Mouse (Mus musculus) megakaryocyte, adult 5-6 weeks (primary cell): ENCODE measurements around the gene Cyp27b1. TPM values are rescaled to one million over a fixed set of nuclear protein-coding genes. Genes with fewer than 3 reads are reported as not detected.

ENCODE experiments used
- ATAC-seq: 2 replicates; pipeline ENCODE4 v1.8.0; 2016; ENCODE audit warnings: mild to moderate bottlenecking, inconsistent platforms; ENCODE audit not compliant: poor library complexity, severe bottlenecking
- total RNA-seq, 2 experiments: library from RNA; stranded (forward) in 1 of 2; stranded (reverse) in 1 of 2; fragments of 153-499, 151-499 nt in 1 of 2; fragments of 221-1000, 200-1000 nt in 1 of 2; gene quantifications; 2 replicates each; pipeline versions ENCODE4 v1.2.3 to v1.2.4; 2015 to 2017

Gene Cyp27b1
- not detected in 2 replicates for total RNA-seq (2015)
- total RNA-seq (2017), result not detected in 2 replicates

DNA sequence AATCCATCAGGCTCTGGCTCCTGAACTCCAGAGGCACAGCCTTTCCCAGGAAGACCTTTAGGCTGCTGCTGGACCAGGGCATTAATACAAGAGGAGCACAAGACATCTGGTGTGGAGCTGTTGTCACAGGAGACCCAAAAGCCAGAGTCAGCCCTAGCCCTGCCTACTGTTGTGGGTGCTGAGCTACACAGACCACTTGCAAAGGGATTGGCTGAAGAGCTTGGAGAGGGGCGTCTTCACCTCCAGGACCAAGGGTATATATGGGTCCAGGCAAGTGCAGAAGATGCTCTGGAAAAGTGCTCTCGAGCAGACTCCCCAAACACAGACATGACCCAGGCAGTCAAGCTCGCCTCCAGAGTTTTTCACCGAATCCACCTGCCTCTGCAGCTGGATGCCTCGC, at the start of gene Cyp27b1:
Gene Cyp27b1, plus strand, starts transcription at position 297 of the 400 bp plus-strand sequence.
- ATAC-seq, result no peak

DNA sequence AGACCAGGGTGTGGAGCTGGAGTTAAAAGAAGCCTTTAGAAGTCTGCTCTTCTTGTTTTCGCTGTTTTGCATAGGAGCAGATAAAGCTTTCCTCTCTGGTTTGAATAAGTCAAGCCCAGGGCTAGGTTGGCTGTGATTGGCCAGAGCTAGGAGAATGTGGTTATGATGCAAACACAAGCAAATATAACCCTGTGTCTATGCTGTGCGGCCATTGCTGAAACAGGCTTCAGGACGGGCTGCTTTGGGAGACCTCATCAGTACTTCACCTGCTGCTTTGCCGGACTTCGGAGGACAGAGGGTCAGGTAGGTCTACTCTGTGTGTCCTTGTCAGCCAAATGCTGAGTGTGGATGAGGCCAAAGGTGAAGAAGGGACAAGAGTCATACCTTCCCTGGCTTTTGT, 47.5 kb upstream of the Cyp27b1 start, which contains the start of gene Avil:
Gene Avil, plus strand, starts transcription at position 181 of the 400 bp plus-strand sequence.
- ATAC-seq, result no peak

DNA sequence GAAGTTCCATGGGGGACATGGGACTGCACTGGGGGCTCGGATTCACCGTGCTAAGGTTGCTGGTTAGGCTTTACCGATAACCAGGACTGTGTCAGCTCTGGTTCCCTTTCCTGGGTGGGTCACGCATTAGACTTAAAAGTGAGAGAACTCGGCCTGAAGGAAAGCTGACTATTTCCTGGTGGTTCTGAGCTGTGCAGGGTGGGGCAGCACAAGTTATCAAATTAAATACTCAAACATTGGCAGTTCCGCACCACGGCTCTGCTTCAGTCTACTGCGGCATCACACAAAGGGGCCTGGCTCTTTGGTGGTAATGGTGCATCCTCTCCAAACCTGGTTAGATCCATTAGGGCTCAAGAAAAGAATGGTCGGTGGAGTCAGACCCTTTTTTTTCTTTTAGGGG, 46.8 kb upstream of the Cyp27b1 start:
- no peak for ATAC-seq

DNA sequence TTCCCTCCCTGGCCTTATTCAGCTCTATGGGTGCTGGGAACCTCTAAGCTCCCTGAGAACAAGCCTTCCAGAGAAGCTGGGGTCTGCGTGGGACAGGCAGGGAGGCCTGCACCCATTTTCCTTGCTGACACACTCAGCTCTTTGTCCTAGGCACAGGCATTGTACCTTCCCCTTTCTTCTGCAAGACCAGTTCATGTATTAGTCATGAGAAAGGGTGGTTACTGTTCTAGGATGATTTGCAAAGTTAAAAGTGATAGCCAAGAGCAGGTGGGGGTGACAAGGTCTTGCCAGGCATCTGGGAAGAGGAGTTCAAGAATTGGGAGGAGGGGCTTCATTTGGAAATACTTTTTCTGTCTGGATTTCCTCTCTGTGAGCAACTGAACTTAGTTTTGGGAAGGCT, 46.0 kb upstream of the Cyp27b1 start:
- ATAC-seq, result no peak

DNA sequence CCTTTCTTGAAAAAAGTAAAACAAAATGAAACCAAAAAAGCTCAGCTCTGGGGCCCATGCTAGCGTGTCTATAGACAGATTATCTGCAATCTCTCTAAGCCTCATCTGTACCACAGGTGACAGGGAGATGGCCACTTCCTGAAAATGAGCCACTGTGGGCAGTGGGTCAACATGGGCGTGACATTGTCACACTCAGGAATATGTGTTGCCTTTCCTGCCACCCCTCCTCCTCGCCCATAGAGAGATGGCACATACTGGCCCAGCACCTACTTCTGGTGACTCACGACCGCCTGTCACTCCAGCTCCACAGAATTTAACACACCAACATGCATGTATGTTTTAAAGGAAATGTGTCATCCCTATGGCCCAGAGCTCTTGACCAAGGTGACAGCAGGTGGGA, 45.3 kb upstream of the Cyp27b1 start:
- peak; percentile 55 for ATAC-seq

DNA sequence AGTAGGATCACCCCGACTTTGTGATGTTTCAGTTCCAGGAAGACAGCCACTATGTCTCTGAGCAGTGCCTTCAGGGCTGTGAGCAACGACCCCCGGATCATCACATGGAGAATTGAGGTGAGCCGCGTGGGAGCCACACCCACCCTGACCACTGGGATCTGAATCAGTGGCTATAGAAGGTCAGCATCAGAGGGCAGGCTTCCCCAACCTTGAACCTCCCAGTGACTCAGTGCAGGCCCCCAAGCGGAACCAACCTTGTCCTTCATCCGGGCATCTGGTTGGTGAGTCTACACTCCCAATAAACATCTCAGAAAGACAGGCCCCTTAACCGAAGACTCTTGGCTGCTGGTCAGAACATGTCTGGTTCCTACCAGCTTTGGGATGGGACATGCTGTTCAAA, 44.7 kb upstream of the Cyp27b1 start:
- no peak for ATAC-seq

DNA sequence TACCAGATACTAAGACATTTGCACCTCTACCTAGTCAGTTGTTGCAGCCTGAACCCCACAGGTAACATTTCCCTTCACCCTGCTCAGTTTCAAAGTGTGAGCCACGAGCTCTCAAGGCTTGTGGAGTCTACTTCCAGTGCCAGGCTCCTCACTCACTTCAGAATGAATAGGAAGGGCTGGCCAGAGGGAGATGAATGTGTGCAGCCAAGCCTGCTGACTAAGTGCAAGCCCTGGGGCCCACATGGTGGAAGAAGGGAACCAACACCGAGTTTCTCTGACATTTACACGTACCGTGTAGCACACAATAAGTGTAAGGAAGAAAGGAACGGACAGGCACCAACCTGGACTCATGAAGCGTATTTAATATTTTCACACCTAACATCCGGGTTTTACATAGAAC, 44.2 kb upstream of the Cyp27b1 start:
- no peak for ATAC-seq

DNA sequence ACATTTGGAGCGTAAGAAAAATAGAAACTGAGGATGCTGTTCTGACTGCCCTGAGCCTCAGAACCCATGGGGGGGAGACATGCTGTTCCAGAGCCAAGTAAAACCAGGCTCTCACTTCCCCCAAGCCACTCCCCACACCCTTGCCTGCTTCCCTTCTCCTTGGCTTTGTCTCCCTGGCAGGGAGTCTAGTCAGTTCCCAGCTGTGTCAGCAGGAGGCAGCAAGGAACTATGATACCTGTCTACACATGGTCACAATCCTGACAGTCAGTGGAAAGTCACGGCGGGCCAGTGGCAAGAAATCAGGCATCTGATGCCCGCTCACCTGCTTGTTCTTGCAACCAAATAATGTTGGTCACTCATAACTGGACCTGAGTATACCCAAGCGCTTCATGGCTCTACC, 31.6 kb upstream of the Cyp27b1 start:
- ATAC-seq, result peak; percentile 63

DNA sequence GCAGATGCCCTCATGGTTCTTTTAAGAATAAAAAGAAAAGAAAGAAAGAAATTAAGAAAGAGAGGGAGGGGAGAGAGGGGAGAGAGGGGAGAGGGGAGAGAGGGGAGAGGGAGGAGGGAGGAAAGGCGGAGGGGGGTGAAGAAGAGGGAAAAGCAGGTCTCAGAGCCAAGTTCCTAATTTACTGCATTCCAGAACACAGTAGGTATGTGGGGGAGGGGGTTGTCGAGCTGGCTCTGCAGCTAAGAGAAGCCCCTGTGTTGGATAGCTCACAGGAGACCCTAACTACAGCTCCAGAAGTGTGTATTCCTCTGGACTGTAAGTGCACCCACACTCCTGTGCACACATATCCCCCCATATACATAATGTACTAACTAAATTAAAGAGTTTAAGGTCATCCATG, 31.0 kb upstream of the Cyp27b1 start:
- ATAC-seq, result no peak

DNA sequence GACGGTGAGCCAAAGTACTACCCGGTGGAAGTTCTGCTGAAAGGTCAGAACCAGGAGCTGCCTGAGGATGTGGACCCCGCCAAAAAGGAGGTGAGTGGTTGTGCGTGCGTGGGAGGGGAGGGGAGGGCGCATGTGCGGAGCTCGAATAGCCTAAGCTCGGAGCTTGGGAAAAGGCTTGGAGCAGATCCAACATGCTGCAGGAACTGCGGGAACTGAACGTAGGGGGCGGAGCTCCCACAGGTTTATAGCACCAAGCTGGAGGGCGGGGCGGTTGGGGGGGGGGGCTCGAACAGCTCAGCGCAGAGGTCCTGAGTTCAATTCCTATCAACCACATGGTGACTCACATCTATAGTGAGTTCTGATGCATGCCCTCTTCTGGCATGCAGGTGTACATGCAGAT, 29.6 kb upstream of the Cyp27b1 start:
- ATAC-seq, result no peak

DNA sequence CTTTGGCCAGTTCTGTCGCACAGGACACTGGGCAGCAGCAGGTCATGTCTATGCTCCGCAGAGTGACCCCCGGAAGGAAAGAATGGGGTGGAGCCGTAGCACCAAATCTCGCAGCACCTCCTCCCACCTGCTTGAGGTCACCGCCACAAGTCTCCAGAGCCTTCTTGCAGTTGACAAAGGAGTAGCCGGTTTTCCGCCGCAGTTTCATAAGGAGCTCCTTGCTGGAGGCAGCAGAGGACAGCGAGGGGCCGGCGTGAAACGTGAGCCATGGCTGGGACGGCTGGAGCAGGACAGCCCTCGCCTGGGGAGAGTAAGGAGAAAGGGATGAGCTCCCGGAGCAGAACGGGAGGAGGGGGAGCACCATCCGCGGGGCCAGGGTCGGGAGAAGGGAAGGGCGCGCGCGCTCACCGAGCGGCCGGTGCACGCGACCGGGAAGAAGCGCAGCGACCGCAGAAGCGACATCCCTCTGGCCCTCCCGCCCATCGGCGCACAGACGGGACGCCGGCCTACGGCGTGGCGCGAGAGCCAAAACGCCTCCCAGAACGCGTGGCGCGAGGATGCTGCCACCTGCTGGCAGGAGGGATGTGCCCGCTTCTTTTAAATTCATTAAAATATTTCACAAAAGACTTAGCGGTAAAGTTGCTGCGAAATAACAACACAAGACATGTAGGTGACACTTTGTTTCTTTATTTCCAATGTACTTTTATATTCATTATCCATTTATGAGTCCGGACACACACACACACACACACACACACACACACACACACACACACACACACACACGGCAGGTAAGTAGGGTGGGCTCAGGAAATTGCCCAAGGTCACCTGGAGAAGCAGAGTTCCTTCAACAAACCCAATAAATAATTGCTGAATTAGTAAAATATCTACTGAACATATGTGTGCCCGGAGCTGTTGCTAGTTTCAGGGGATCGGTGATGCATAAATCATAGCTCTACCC, 17.4 kb upstream of the Cyp27b1 start, which contains the start of gene Tsfm:
Gene Tsfm, minus strand, starts transcription at position 505 of the 961 bp plus-strand sequence.
- peak; percentile 100 for ATAC-seq

DNA sequence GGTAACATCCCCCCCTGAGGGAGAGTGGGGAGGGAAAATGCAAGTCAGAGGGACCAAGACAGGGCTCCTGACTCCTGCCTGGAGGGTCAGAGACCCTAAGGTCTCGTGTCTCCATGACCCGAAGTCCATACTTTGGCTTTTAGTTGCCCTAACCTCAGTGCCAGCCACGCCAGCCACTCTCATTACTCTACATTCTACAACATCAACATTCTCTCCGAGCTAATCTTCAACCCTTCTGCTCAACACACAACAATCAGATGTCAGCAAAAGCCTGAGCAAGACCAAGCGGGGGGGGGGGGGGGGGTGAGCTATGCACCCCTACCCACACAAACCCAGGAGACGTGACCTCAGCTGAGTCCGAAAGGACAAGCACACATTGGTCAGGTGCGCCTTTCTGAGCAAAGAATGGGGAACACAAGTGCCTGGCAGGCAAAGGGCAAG, 14.7 kb upstream of the Cyp27b1 start:
- no peak for ATAC-seq

DNA sequence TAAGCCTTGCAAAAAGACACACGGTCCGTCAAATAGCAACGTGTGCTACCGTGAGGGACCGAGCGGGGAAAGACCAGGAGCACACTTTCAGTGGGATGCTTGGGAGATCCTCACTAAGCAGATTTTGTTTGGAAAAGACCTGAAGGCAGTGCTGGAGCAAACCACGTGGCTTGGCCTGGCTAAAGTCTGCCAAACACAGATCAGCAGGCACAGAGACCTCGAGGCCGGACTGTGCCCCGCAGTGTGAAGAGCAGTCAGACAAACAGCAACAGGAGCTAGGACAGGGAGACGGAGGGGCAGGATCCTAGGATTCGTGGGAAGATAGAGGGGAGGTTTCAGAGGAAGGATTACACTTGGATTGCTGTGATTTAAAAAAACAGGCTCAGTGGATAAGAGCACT, 11.8 kb upstream of the Cyp27b1 start:
- no peak for ATAC-seq

DNA sequence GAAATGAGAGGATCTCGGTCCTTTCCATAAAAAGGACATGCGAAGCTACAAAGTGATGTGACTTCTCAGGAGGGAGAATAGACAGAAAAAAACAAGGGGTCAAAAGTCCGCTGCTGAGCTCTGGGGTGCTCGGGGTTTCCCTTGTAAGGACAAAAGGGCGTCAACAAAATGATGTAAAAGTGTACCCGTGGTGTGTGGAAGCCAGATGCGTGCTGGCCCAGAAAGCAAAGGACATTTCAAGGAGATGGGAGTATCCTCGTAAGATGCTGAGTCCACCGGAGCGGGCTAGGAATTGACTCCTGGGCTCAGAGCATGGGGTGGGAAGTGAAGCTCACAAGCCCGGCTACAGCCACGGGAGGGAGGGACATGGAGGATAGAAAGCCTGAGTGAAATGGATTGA, 10.4 kb upstream of the Cyp27b1 start:
- no peak for ATAC-seq

DNA sequence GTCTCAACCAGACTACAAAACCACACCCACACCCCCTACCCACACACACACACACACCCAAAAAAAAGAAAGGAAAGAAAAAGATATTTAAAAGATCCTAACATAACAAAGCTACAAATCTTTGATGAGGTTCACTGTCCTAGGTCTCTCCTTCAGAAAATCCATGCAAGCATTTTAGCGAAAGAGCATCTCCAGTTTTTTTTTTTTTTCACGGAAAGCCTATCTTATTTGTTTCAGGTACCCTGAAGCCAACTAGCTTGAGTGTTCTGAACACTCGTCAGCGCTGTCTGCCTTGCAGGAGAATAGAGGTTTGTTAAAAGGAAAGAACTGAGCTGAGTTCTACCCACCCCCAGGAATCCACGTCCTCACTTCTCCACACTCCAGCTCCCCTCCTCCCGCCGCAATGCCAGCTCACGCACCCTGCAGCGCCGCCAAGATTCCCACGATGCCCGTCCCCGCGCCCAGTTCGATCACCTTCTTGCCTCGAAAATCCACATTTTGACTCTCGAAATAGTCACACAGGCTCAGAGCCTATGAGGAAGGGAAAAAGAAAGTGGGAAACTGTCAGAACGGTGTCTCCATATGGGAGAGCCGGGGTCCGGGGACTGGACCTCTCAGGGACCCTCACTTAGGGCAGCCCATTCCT, 7.4 kb upstream of the Cyp27b1 start:
- peak; percentile 21 for ATAC-seq

DNA sequence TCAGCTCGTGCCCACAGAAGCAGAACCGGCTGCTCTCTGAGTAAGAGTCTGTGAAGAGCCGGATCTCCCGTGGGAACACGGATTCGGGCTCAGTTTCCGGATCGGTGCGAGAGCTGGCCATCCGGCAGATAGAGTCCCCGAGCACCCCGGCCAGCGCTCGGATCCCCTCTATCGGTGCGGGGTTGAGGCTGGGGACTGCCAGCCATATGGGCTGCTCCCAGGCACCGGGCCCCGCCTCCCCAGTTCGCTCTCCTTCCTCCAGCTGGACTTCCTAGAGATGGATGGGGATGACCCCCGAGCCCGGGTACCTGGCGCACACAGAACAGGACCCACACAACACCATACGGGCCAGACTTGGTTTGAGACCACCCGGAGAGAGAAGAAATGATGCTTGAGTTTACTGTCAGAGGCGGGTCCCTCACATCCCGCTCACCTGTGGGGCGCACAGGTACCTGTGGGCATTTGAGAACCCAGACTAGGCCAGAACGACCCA, 6.7 kb upstream of the Cyp27b1 start, which contains the start of the genes Mettl1 and Eef1akmt3:
Gene Mettl1, plus strand, starts transcription at position 141 of the 493 bp plus-strand sequence.
Gene Eef1akmt3, minus strand, starts transcription at position 240 of the 493 bp plus-strand sequence.
- peak; percentile 53 for ATAC-seq

DNA sequence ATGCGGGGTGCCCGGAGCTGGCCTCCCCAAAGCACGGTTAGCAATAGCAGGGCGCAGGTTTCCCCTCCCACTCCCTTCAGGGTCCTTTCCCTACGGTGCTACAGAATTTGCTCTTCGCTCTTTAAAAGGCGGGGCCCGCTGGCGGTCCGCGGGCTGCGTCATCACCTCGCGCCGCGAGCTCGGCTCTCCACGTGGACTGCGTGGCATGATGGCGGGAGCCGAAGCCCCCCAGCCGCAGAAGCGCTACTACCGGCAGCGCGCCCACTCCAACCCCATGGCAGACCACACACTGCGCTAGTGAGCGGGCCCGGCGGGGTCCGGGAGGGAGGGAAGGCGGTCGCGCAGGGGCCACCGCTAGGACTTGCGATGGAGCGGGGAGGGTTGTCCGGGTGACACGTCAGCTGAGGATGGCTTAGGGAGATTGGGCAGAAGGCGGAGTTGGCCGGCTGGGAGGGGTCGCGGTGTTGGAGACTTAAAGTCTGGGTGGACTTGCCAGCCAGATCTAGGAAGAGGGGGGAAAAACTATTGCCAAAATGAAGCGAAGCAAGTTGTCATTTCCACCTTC, 6.2 kb upstream of the Cyp27b1 start:
- ATAC-seq, result peak; percentile 90

DNA sequence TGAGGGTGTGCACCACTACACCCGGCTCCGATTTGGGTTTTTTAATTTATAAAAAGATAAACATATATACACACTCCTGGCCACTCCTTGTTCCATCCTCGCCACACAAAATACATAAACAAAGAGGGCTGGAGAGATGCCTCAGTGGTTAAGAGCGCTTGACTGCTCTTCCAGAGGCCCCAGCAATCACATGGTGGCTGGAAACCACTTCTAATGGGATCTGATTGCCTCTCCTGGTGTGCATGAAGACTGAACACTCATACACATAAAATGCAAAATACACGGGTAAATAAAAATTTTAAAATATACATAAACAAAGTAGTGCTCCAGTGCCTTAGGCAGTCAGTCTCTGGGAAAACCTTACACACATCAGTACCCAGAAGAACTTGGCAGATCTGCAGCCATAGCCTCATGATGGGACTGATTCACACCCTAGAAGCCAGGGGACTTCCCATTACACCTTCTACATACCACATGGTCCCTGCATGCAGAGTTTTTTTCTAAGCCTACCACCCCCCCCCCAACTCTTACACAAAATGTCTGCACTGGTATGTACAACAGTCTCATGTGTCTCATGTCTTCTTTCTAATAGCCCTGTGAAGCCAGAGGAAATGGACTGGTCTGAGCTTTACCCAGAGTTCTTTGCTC, 5.5 kb upstream of the Cyp27b1 start:
- no peak for ATAC-seq

DNA sequence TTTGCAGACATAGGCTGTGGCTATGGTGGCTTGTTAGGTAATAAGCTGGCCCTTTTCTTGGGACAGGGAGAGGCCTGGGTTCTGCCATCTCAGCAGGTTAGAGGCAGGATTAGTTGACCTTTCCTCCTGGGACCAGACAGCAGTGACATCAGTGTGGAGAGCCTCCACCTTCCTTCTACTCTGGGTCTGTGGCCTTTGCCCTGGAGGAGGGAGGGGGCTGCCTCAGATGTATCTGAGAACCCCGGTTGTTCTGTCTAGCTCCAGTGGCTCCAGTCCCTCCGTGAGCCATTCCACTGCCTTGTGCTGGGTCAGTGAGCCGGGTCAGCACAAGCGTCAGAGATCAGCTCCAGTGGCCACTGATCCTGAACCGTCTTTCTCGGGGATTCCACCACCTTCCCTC, 4.9 kb upstream of the Cyp27b1 start:
- ATAC-seq, result no peak

DNA sequence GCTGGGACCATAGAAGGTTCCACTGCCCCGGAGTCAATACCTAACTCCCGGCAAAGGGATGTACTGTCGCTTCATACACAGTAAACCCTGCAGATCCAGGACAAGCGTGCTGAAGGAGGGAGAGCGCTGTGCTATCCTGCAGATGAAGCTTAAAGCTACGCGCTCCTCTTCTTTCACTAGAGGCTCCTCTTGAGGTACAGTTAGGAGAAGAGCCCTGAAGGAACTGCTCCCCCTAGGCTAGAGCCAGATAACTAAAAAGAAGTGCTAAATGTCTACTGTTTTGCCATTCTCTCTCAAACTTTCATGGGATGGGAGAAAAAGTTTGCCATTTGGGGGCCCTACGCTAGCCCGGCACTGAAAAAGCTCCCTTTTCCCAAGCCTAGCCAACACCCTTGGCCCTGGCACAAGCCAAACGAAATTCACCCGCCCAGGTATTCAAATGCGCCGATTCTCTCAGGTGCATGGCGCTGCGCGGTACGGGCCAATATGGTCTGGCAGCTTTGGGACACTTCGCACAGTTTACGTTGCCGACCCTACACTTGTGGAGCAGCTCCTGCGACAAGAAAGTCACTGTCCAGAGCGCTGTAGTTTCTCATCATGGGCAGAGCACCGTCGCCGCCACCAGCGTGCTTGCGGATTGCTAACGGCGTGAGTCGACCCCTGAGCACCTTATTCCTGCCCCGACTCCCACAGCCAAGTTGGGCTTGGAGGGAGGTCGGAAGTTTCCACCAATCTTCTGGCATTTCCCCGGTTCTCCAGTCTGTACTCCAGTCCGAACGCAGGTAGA, 751 bp downstream of the Cyp27b1 start:
- no peak for ATAC-seq
